Mouse (Mus musculus) kidney, embryonic 15.5 days (tissue): ENCODE data around the gene Cacng4. TPM values are rescaled to one million over a fixed set of nuclear protein-coding genes. Genes with fewer than 3 reads are reported as not detected.
A peak's percentile ranks its signal among the peaks of the same experiment; 100 is the strongest.

Experiments used
- ATAC-seq: fragments of 200-750 bp; cut with Nextera tagmentation; replicated peaks from 2 replicates; pipeline ENCODE4 v1.8.0; 2017; ENCODE audit warnings: moderate TSS enrichment; ENCODE audit not compliant: low FRiP score
- H3K27ac ChIP-seq: fragments of 300-500 bp; sonication (generic); 2 replicates; pipeline ENCODE4 v1.5.1; 2015; ENCODE audit warnings: mild to moderate bottlenecking, inconsistent platforms
- H3K27me3 ChIP-seq: fragments of 300-500 bp; sonication (generic); 2 replicates; pipeline ENCODE4 v1.6.1; 2015; ENCODE audit warnings: inconsistent platforms
- H3K36me3 ChIP-seq: fragments of 300-500 bp; sonication (generic); 2 replicates; pipeline ENCODE4 v1.6.1; 2015; ENCODE audit warnings: inconsistent platforms
- H3K4me1 ChIP-seq: fragments of 300-500 bp; sonication (generic); 2 replicates; pipeline ENCODE4 v1.6.1; 2015; ENCODE audit warnings: inconsistent platforms
- H3K4me2 ChIP-seq: fragments of 300-500 bp; sonication (generic); 2 replicates; pipeline ENCODE4 v1.6.1; 2015; ENCODE audit warnings: moderate library complexity, mild to moderate bottlenecking, inconsistent platforms
- H3K4me3 ChIP-seq: fragments of 300-500 bp; sonication (generic); replicated peaks from 2 replicates; pipeline ENCODE4 v1.5.1; 2015; ENCODE audit warnings: mild to moderate bottlenecking, inconsistent platforms
- H3K9ac ChIP-seq: fragments of 300-500 bp; sonication (generic); 2 replicates; pipeline ENCODE4 v1.6.1; 2015; ENCODE audit warnings: mild to moderate bottlenecking, inconsistent platforms
- H3K9me3 ChIP-seq: fragments of 300-500 bp; sonication (generic); replicated peaks from 2 replicates; pipeline ENCODE4 v1.6.1; 2016; ENCODE audit warnings: inconsistent platforms
- WGBS: fragments of 180-500 bp; shearing (Covaris S2); methylation state at CpG from one replicate; pipeline ENCODE4 v1.1.7; 2015; ENCODE audit warnings: mixed read lengths; 5-methylcytosine and 5-hydroxymethylcytosine counted together
- polyA plus RNA-seq: library from polyadenylated mRNA; unstranded; fragments of >200 nt; fragmentation: Nextera tagmentation; extraction: Ambion mirVana; gene quantifications from 2 replicates; pipeline ENCODE4 v1.2.1, GENCODE M21; 2015

Cacng4 gene
- polyA plus RNA-seq, 1 experiment from 2014 or later: 3.3 TPM

DNA sequence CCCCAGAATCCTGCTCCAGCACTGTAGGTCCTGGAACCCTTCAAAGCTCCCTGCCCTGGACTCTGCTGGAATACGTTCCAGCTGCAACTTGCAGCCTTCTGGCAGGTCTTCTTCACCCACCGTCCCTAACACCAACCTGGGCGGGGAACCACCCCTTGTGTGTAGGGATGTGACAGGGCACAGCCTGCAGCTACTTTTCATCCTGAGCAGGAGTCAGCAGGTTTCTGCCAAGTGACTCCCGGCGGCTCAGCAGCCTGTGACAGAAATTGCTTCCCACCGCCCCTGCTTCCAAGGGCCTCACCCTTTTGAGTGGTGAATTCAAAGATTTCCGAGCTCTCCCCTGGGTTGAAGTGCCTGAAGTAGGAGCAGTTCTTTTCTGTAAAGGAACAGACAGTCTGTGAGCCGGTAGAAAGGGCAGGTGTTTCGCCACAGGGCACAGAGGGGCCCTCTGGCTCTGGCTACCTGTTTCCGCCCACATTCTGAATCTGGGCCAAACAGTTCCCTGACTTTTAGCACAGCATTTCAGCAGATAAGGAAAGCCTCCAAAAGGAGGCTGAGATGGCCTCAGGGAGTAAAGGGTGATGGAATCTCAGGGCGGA is 88.8 kb downstream of the Cacng4 start:
- ATAC-seq: peak; percentile 65; the same call in 1 of the 2 replicates
- WGBS: 38% methylated on average over 11 of the region's 11 CpGs
- no peak overlapping the region for H3K9ac ChIP-seq
- H3K4me2 ChIP-seq: no peak overlapping the region
- no peaks in the 10 kb centered on the region for H3K9me3 ChIP-seq
- H3K27me3 ChIP-seq: no peaks in the 10 kb centered on the region
- H3K4me1 ChIP-seq: peaks cover 41% of the 10 kb centered on the region
- H3K27ac ChIP-seq: peak overlapping the region; percentile 75
- H3K4me3 ChIP-seq: no peak overlapping the region
- H3K36me3 ChIP-seq: no peaks in the 10 kb centered on the region

- Histone ChIP-seq H3K27ac (peak overlapping the region; percentile 75), H3K9ac (no peak overlapping the region), H3K4me2 (no peak overlapping the region), H3K27me3 (no peaks in the 10 kb centered on the region), H3K4me1 (peaks cover 39% of the 10 kb centered on the region), H3K9me3 (no peaks in the 10 kb centered on the region), H3K36me3 (no peaks in the 10 kb centered on the region), H3K4me3 (no peak overlapping the region)
- WGBS: 62% methylated on average over 6 of the region's 6 CpGs
- ATAC-seq: 0 out of 2 replicates have a peak, but pooled peaks have one; percentile 16
Measured at GRCm38 (mm10) chr11:107705060-107705459, 89.3 kb downstream of the Cacng4 start.

DNA sequence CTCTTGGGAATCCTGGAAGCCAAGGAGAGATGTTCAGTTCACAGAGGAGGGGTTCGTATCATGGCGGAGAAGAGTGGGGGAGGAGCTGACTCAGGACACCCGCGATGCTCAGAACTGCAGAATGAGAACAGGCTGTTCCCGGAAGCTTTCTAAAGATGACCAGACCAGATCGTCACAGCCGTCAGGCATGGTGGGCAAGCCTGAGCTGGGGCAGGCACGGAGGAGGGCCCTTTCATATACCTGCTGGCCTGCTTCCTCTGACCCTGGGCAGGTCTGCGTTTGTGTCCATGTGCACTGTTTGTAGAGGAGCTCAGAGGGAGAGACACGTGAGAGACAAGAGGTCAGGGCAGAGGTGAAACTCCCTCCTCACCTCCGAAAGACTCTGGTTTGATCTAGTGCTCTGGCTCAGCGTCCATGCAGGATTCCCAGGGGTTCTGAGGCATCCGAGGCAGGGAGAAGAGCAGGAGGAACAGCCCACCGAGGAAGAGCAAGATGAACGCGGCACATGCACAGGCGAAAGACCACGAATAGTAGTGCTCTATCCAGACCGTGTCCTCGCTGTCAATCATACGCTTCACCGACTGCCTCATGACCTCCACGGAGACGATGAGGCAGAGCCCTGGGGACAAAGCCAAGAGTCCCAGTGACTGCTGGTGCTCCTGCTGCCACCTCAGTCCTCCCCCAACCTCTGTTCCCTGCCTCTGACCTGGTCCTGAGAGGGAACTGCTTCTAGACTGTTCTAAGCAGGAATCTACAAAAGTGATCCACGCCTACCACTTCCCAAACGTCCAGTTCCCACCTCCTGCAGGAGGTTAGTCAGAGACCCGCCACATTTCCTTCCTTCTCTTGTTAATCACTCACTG is 90.9 kb downstream of the Cacng4 start:
- Histone ChIP-seq H3K9ac (no peak overlapping the region), H3K4me1 (peaks cover 38% of the 10 kb centered on the region), H3K9me3 (no peaks in the 10 kb centered on the region), H3K36me3 (no peaks in the 10 kb centered on the region), H3K4me2 (peak overlapping the region; percentile 34), H3K4me3 (no peak overlapping the region), H3K27me3 (no peaks in the 10 kb centered on the region), H3K27ac (no peak overlapping the region)
- WGBS: 28% methylated on average over 27 of the region's 27 CpGs
- peak; percentile 33; the same call in 1 of the 2 replicates for ATAC-seq

GRCm38 (mm10) chr11:107699967-107700366 is 94.4 kb downstream of the Cacng4 start:
- peaks cover 20% of the 10 kb centered on the region for H3K4me1 ChIP-seq
- H3K4me2 ChIP-seq: no peak overlapping the region
- no peaks in the 10 kb centered on the region for H3K36me3 ChIP-seq
- H3K27me3 ChIP-seq: no peaks in the 10 kb centered on the region
- no peak overlapping the region for H3K27ac ChIP-seq
- no peak overlapping the region for H3K9ac ChIP-seq
- WGBS: 92% methylated on average over 4 of the region's 4 CpGs
- no peaks in the 10 kb centered on the region for H3K9me3 ChIP-seq
- H3K4me3 ChIP-seq: no peak overlapping the region
- ATAC-seq: no peak

GRCm38 (mm10) chr11:107693338-107693737 is 101.0 kb downstream of the Cacng4 start:
- H3K4me2 ChIP-seq: no peak overlapping the region
- H3K27me3 ChIP-seq: no peaks in the 10 kb centered on the region
- no peaks in the 10 kb centered on the region for H3K9me3 ChIP-seq
- H3K4me1 ChIP-seq: no peaks in the 10 kb centered on the region
- H3K27ac ChIP-seq: no peak overlapping the region
- ATAC-seq: no peak
- 79% methylated on average over 6 of the region's 6 CpGs for WGBS
- H3K36me3 ChIP-seq: peaks cover 8% of the 10 kb centered on the region
- no peak overlapping the region for H3K4me3 ChIP-seq
- no peak overlapping the region for H3K9ac ChIP-seq

GRCm38 (mm10) chr11:107691569-107691968 is 102.8 kb downstream of the Cacng4 start:
- H3K4me1 ChIP-seq: no peaks in the 10 kb centered on the region
- no peak overlapping the region for H3K27ac ChIP-seq
- WGBS: 71% methylated on average over 8 of the region's 8 CpGs
- no peak overlapping the region for H3K4me2 ChIP-seq
- no peak overlapping the region for H3K4me3 ChIP-seq
- no peaks in the 10 kb centered on the region for H3K9me3 ChIP-seq
- H3K9ac ChIP-seq: no peak overlapping the region
- no peaks in the 10 kb centered on the region for H3K27me3 ChIP-seq
- H3K36me3 ChIP-seq: peaks cover 23% of the 10 kb centered on the region
- ATAC-seq: no peak

- no peak overlapping the region for H3K9ac ChIP-seq
- peaks cover 49% of the 10 kb centered on the region for H3K36me3 ChIP-seq
- no peak overlapping the region for H3K4me3 ChIP-seq
- no peak overlapping the region for H3K4me2 ChIP-seq
- no peaks in the 10 kb centered on the region for H3K4me1 ChIP-seq
- H3K27me3 ChIP-seq: no peaks in the 10 kb centered on the region
- WGBS: 95% methylated on average over 10 of the region's 10 CpGs
- H3K9me3 ChIP-seq: no peaks in the 10 kb centered on the region
- no peak overlapping the region for H3K27ac ChIP-seq
- no peak for ATAC-seq
Measured at GRCm38 (mm10) chr11:107688480-107688879, 105.9 kb downstream of the Cacng4 start.

DNA sequence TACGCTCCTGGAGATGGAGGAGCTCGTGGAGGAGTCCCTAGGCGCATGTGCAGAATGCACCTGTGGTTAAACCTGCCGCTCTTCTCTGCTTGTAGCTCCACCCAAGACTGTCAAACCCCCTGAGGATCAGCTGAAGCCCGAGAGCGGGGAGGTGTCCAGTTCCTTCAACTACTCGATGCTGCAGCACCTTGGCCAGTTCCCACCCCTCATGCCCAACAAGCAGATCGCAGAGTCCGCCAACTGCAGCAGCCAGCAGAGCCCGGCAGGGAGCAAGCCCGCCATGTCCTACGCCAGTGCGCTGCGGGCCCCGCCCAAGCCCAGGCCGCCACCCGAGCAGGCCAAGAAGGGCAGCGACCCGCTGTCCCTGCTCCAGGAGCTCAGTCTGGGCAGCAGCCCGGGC is 108.1 kb downstream of the Cacng4 start:
- Histone ChIP-seq H3K4me3 (no peak overlapping the region), H3K27ac (no peak overlapping the region), H3K9me3 (no peaks in the 10 kb centered on the region), H3K27me3 (no peaks in the 10 kb centered on the region), H3K9ac (no peak overlapping the region), H3K36me3 (peaks cover 57% of the 10 kb centered on the region), H3K4me1 (0 out of 2 replicates have a peak, but pooled peaks cover 2% of the 10 kb centered on the region), H3K4me2 (no peak overlapping the region)
- no peak for ATAC-seq
- WGBS: 93% methylated on average over 20 of the region's 20 CpGs

- H3K27me3 ChIP-seq: no peaks in the 10 kb centered on the region
- no peak overlapping the region for H3K4me2 ChIP-seq
- no peak overlapping the region for H3K4me3 ChIP-seq
- no peak overlapping the region for H3K27ac ChIP-seq
- ATAC-seq: no peak
- 0 out of 2 replicates have a peak, but pooled peaks cover 2% of the 10 kb centered on the region for H3K4me1 ChIP-seq
- H3K36me3 ChIP-seq: peaks cover 59% of the 10 kb centered on the region
- WGBS: 81% methylated on average over 19 of the region's 19 CpGs
- H3K9ac ChIP-seq: no peak overlapping the region
- H3K9me3 ChIP-seq: no peaks in the 10 kb centered on the region
Measured at GRCm38 (mm10) chr11:107683544-107684465, 110.6 kb downstream of the Cacng4 start.

GRCm38 (mm10) chr11:107682694-107683355 is 111.5 kb downstream of the Cacng4 start:
- Histone ChIP-seq H3K27me3 (no peaks in the 10 kb centered on the region), H3K4me2 (no peak overlapping the region), H3K9me3 (no peaks in the 10 kb centered on the region), H3K9ac (no peak overlapping the region), H3K27ac (no peak overlapping the region), H3K4me3 (no peak overlapping the region), H3K4me1 (0 out of 2 replicates have a peak, but pooled peaks cover 2% of the 10 kb centered on the region), H3K36me3 (peaks cover 60% of the 10 kb centered on the region)
- 71% methylated on average over 9 of the region's 9 CpGs for WGBS
- no peak for ATAC-seq
